Mouse (Mus musculus) spleen, adult 2 months (tissue): ENCODE measurements around the gene Traf3ip2.

Experiments
- CTCF ChIP-seq: fragments of 200-500 bp; IDR thresholded peaks from 2 replicates; pipeline ENCODE4 v1.5.1; 2011; ENCODE audit warnings: mild to moderate bottlenecking, inconsistent platforms; ENCODE audit not compliant: insufficient read depth, insufficient read length, insufficient replicate concordance; ENCODE audit errors: extremely low read depth
- POLR2A ChIP-seq: fragments of 200-500 bp; IDR thresholded peaks from 2 replicates; pipeline ENCODE4 v1.6.1; 2011; ENCODE audit warnings: low read depth, low read length, inconsistent platforms

GRCm38 (mm10) chr10:39618431-39618830 lies 5.7 kb downstream of the Traf3ip2 start:
- TF ChIP-seq CTCF (no peak), POLR2A (no peak)
